Mouse (Mus musculus) cerebellum, adult 2 months (tissue): ENCODE measurements around the gene Gtsf1l.

Source experiments
- CTCF ChIP-seq: fragments of 200-500 bp; IDR thresholded peaks from 2 replicates; pipeline ENCODE4 v1.5.1; 2011; ENCODE audit warnings: low read depth, mild to moderate bottlenecking, control low read depth, low read length, moderate library complexity, borderline replicate concordance; ENCODE audit not compliant: insufficient read depth
- POLR2A ChIP-seq: fragments of 200-500 bp; IDR thresholded peaks from 2 replicates; pipeline ENCODE4 v1.6.1; 2011; ENCODE audit warnings: low read length, control low read depth, borderline replicate concordance; ENCODE audit not compliant: insufficient read depth

GRCm38 (mm10) chr2:163135931-163136330 is 48.3 kb upstream of the Gtsf1l start:
- TF ChIP-seq POLR2A (no peak), CTCF (no peak)
